Mouse (Mus musculus) activated CD4-positive, CD25-positive, alpha-beta regulatory T cell (primary cell): ENCODE results near the gene Serpinc1. TPM values are rescaled to one million over a fixed set of nuclear protein-coding genes. Genes with fewer than 3 reads are reported as not detected.

Experiments
- polyA plus RNA-seq, 2 experiments: library from polyadenylated mRNA; unstranded; fragments of 100-300 nt; shearing (Covaris generic); gene quantifications; one replicate each; pipeline ENCODE4 v1.2.1; 2017

Gene Serpinc1
- 1 to 10 TPM; 4.2 to 7.2 TPM for polyA plus RNA-seq

DNA sequence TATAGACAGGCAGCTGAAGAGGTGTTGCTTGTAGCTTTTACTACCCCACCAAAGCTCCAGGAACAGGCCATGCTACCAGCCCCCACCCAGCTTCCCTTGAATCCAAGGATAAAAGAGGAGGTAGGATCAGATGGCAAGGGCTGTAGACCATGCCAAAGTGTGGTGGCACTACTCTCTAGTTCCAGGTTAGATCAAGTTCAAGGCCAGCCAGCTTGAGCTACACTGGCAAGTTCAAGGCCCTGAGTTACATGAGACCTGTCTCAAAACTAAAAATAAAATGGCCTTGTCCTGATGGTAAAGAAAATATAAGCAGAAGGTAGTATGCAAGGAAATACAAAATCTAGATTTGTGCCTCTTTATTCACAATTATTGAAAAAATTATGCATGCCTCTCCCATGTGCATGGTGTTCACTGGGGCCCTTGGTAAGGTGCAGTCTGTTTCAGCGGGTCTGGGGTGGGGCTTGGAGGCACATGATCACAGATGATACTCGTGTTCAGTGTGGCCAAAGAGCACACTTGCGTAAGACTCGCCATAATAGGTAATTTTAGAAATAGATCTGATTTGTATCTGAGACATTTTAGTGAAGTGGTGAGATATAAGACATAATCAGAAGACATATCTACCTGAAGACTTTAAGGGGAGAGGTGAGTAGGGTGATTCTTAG, at the start of gene Serpinc1:
Gene Serpinc1 (plus strand): TSS at position 515 of the 665 bp plus-strand sequence.

DNA sequence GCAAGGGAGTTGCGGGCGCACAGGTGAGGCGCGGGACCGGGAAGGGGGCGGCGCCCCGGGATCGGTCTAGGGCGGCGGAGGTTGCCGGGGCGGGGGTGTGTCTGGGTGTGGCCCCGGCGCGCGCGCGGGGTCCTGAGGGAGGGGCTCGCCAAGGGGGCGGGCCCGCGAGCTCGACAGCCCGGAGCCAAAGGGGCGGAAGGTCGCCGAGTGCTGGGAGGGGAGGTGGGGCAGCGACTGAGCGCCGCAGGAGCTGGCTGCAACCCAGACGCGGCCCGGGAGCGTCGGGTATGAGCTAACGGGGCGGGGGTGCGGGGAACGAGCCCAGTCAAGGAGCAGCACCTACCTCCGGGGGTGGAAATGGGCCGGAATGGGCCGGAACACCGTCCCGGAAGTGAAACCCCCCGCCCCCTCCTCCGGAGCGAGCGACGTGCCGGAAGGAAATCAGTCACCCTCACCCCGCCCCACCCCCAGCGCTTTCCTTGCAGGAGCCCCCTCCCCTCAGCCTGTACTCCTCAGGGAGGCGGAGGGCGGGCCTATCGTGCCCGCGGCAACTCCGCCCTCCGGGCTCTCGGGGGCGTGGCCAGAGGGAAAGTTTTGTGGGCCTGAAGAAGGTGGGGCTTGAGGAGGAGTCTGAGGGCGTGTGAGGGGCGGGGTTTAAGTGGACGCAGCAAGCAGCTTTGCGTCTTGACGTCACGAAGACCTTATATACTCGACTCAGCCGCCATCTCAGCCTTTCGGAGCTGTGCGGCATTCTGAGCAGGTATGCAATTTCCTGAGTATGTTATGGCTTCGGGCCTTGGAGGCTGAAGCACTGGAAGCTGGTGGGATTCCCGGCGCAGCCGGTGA, 56.3 kb downstream of the Serpinc1 start, which contains the start of gene Zbtb37:
Gene Zbtb37 (minus strand): TSS at position 415 of the 846 bp plus-strand sequence.

Other genes starting within 250 kb of the Serpinc1 start
- 100 to 1,000 TPM; 192 to 246 TPM for gene Rabgap1l, start 185.4 kb upstream of the Serpinc1 start, polyA plus RNA-seq
- gene Rc3h1, start 72.2 kb upstream of the Serpinc1 start, polyA plus RNA-seq: 10 to 100 TPM; 15.9 to 19.2 TPM
- 10 to 100 TPM in 1 of 2 experiments, 1 to 10 TPM in 1; 7.9 to 11.2 TPM for gene Zbtb37, start 56.3 kb downstream of the Serpinc1 start, polyA plus RNA-seq
- gene Dars2, start 92.1 kb downstream of the Serpinc1 start, polyA plus RNA-seq: 10 to 100 TPM; 15.5 to 15.6 TPM
- gene Cenpl, start 92.1 kb downstream of the Serpinc1 start, polyA plus RNA-seq: 10 to 100 TPM; 16.6 to 18.7 TPM
- 10 to 100 TPM; 27.9 to 29.2 TPM for gene Klhl20, start 152.9 kb downstream of the Serpinc1 start, polyA plus RNA-seq
- gene Ankrd45, start 164.1 kb downstream of the Serpinc1 start, polyA plus RNA-seq: under 1 TPM; 0.13 to 0.34 TPM
- not detected for gene Tex50, start 180.7 kb downstream of the Serpinc1 start, polyA plus RNA-seq